Mouse (Mus musculus): ENCODE measurements around the gene Lrrc8b. TPM values are rescaled to one million over a fixed set of nuclear protein-coding genes. Genes with fewer than 3 reads are reported as not detected.

Gene Lrrc8b
- polyA plus RNA-seq, 1 experiment from 2014 or later = 4.7 TPM

- Histone ChIP-seq H3K27me3 (ENCODE audit: control insufficient read depth, insufficient read depth, low read length) (no peaks in the 10 kb centered on the region), H3K4me3 (ENCODE audit: low read depth, low read length) (no peak overlapping the region), H3K36me3 (ENCODE audit: control insufficient read depth, insufficient read depth, low read length) (no peaks in the 10 kb centered on the region), H3K4me2 (replicated peaks; ENCODE audit: low read depth) (no peak overlapping the region), H3K4me1 (replicated peaks; ENCODE audit: control insufficient read depth, insufficient read depth) (no peaks in the 10 kb centered on the region), H3K9ac (ENCODE audit: low read length) (no peak overlapping the region), H3K27ac (replicated peaks) (no peak overlapping the region), H3K9me3 (ENCODE audit: control insufficient read depth, low read length) (no peaks in the 10 kb centered on the region)
- 76% methylated on average over 11 of the region's 11 CpGs for WGBS
- ATAC-seq (ENCODE audit: low FRiP score, low TSS enrichment) (no peak), DNase-seq (ENCODE audit: low spot score) (no peak)
- no peak for TF ChIP-seq EP300 (optimal IDR thresholded peaks at IDR 0.05)
- no peak for TF ChIP-seq CTCF (IDR thresholded peaks at IDR 0.05; ENCODE audit: low read depth)
Observed at GRCm38 (mm10) chr5:105537101-105537723, 121.6 kb downstream of the Lrrc8b start.

Other genes starting within 250 kb of the Lrrc8b start
- gene Gbp10, start 176.2 kb upstream of the Lrrc8b start, polyA plus RNA-seq (2015; fragmentation: Nextera tagmentation; extraction: Ambion mirVana) = 0.10 and 0.11 TPM in 2 replicates
- gene Gm43302, start 122.1 kb upstream of the Lrrc8b start, polyA plus RNA-seq (2015; fragmentation: Nextera tagmentation; extraction: Ambion mirVana) = 0.02 TPM in 1 of 2 replicates, not detected in the other
- gene Gbp6, start 122.1 kb upstream of the Lrrc8b start, polyA plus RNA-seq (2015; fragmentation: Nextera tagmentation; extraction: Ambion mirVana) = 1.4 and 1.5 TPM in 2 replicates
- gene Lrrc8c, start 103.6 kb downstream of the Lrrc8b start, polyA plus RNA-seq (2015; fragmentation: Nextera tagmentation; extraction: Ambion mirVana) = 5.2 and 7.3 TPM in 2 replicates

Data from stomach, postnatal 0 days (tissue).